Mouse (Mus musculus) embryonic stem cell, embryonic (primary cell): ENCODE data around the gene Gm21976.

Experiments
- CTCF ChIA-PET, 4 experiments: fragments of 300-600 bp in 2 of 4; fragments of 350-600 bp in 2 of 4; sonication (Branson Sonifier 250); formaldehyde crosslinking; loops; one replicate each; lab custom pipeline; 2022; ENCODE audit warnings: inconsistent platforms in 2 of 4; lab: Charles Lee
- POLR2A ChIA-PET, 4 experiments: fragments of 300-600 bp in 2 of 4; fragments of 350-600 bp in 2 of 4; sonication (Branson Sonifier 250); formaldehyde crosslinking; loops; one replicate each; lab custom pipeline; 2022; ENCODE audit warnings: antibody characterized with exemption in 4 of 4, inconsistent platforms in 1 of 4; lab: Charles Lee

Gene Gm21976

GRCm38 (mm10) chr13:98316140-98316479, 36.4 kb downstream of the Gm21976 start:
- POLR2A ChIA-PET: interaction anchor here (0.7 to 4.7 kb wide), 23 partner anchors 8 to 330 kb away, joined by 3 to 77 read pairs (median 5); partner anchors contain the start of gene Foxd1 (in 1 of the 4)
- CTCF ChIA-PET: interaction anchor here in 3 of 4 experiments (1.0 to 1.8 kb wide), 4 partner anchors 17 to 35 kb away, joined by 3 to 8 read pairs (median 4); no protein-coding TSS in a partner anchor

GRCm38 (mm10) chr13:98316480-98317245, 37.0 kb downstream of the Gm21976 start, which contains the start of gene Btf3:
TSS of gene Btf3 (minus strand) at chr13:98317006.
- POLR2A ChIA-PET: interaction anchor here (0.7 to 4.7 kb wide), 25 partner anchors 8 to 298 kb away, joined by 3 to 77 read pairs (median 4); partner anchors contain the start of gene Foxd1 (in 1 of the 4)
- CTCF ChIA-PET: interaction anchor here in 3 of 4 experiments (0.8 to 1.8 kb wide), 6 partner anchors 11 to 35 kb away, joined by 3 to 8 read pairs (median 4); no protein-coding TSS in a partner anchor

- POLR2A ChIA-PET: interaction anchor here (0.6 to 4.7 kb wide), 26 partner anchors 9 to 144 kb away, joined by 3 to 77 read pairs (median 4); partner anchors contain the start of gene Foxd1 (in 1 of the 4)
Observed at GRCm38 (mm10) chr13:98317246-98317677, 37.6 kb downstream of the Gm21976 start.

GRCm38 (mm10) chr13:98317911-98318310, 38.2 kb downstream of the Gm21976 start:
- ChIA-PET POLR2A (interaction anchor here in 3 of 4 experiments (0.6 to 4.7 kb wide), 8 partner anchors 11 to 138 kb away, joined by 3 to 77 read pairs (median 14); no protein-coding TSS in a partner anchor), CTCF (interaction anchor here in 2 of 4 experiments (0.5 to 0.7 kb wide), 2 partner anchors 14 to 20 kb away, joined by 3 to 5 read pairs; no protein-coding TSS in a partner anchor)

More at GRCm38 (mm10) chr13:98317246-98317677, 37.6 kb downstream of the Gm21976 start:
- CTCF ChIA-PET: interaction anchor here (0.5 to 1.8 kb wide), 6 partner anchors 11 to 34 kb away, joined by 3 to 8 read pairs (median 4); no protein-coding TSS in a partner anchor

GRCm38 (mm10) chr13:98325034-98325433, 45.3 kb downstream of the Gm21976 start:
- ChIA-PET POLR2A (interaction anchor here in 1 of 4 experiments (0.6 kb wide), 1 partner anchor 214 kb away, joined by 3 read pairs; no protein-coding TSS in a partner anchor), CTCF (no interaction called here)

GRCm38 (mm10) chr13:98332106-98332505, 52.4 kb downstream of the Gm21976 start:
- ChIA-PET CTCF (interaction anchor here in 2 of 4 experiments (0.6 to 1.0 kb wide), 3 partner anchors 14 to 173 kb away, joined by 3 to 4 read pairs (median 3); no protein-coding TSS in a partner anchor), POLR2A (interaction anchor here in 1 of 4 experiments (1.0 kb wide), 1 partner anchor 24 kb away, joined by 3 read pairs; no protein-coding TSS in a partner anchor)

- ChIA-PET CTCF (no interaction called here), POLR2A (interaction anchor here in 2 of 4 experiments (0.6 to 1.3 kb wide), 3 partner anchors 15 to 20 kb away, joined by 3 to 11 read pairs (median 3); partner anchors contain the start of gene Btf3 (in 1 of the 2))
Observed at GRCm38 (mm10) chr13:98336205-98336604, 56.5 kb downstream of the Gm21976 start.

GRCm38 (mm10) chr13:98340506-98340905, 60.8 kb downstream of the Gm21976 start:
- CTCF ChIA-PET: interaction anchor here in 2 of 4 experiments (1.1 to 1.8 kb wide), 2 partner anchors 11 kb away, joined by 3 to 5 read pairs; no protein-coding TSS in a partner anchor

GRCm38 (mm10) chr13:98349491-98349890, 69.8 kb downstream of the Gm21976 start:
- POLR2A ChIA-PET: interaction anchor here in 1 of 4 experiments (0.6 kb wide), 2 partner anchors 227 to 384 kb away, joined by 3 to 7 read pairs; no protein-coding TSS in a partner anchor
- CTCF ChIA-PET: interaction anchor here in 2 of 4 experiments (0.6 to 0.7 kb wide), 2 partner anchors 13 to 258 kb away, joined by 3 to 8 read pairs; no protein-coding TSS in a partner anchor

More at GRCm38 (mm10) chr13:98340506-98340905, 60.8 kb downstream of the Gm21976 start:
- POLR2A ChIA-PET: interaction anchor here in 1 of 4 experiments (1.0 kb wide), 1 partner anchor 10 kb away, joined by 3 read pairs; no protein-coding TSS in a partner anchor

GRCm38 (mm10) chr13:98351527-98351926, 71.8 kb downstream of the Gm21976 start:
- CTCF ChIA-PET: interaction anchor here (0.5 to 1.9 kb wide), 35 partner anchors 9 to 441 kb away, joined by 3 to 17 read pairs (median 4); partner anchors contain the start of gene Btf3 (in 1 of the 4)

GRCm38 (mm10) chr13:98352381-98352975, 72.8 kb downstream of the Gm21976 start:
- ChIA-PET CTCF (interaction anchor here in 3 of 4 experiments (0.6 to 1.9 kb wide), 11 partner anchors 26 to 442 kb away, joined by 3 to 14 read pairs (median 4); no protein-coding TSS in a partner anchor), POLR2A (interaction anchor here in 1 of 4 experiments (0.9 to 1.4 kb wide), 4 partner anchors 14 to 42 kb away, joined by 3 read pairs; no protein-coding TSS in a partner anchor)

More at GRCm38 (mm10) chr13:98351527-98351926, 71.8 kb downstream of the Gm21976 start:
- POLR2A ChIA-PET: interaction anchor here in 3 of 4 experiments (0.6 to 1.7 kb wide), 9 partner anchors 9 to 245 kb away, joined by 3 to 11 read pairs (median 3); partner anchors contain the start of gene Btf3 (in 1 of the 3)

GRCm38 (mm10) chr13:98353709-98354089, 74.0 kb downstream of the Gm21976 start:
- CTCF ChIA-PET: interaction anchor here in 2 of 4 experiments (0.6 kb wide), 4 partner anchors 66 to 314 kb away, joined by 3 to 6 read pairs (median 3); no protein-coding TSS in a partner anchor

GRCm38 (mm10) chr13:98354090-98354801, 74.6 kb downstream of the Gm21976 start, which contains the start of gene Foxd1:
TSS of gene Foxd1 (plus strand) at chr13:98354242.
- ChIA-PET POLR2A (interaction anchor here (0.5 to 1.5 kb wide), 23 partner anchors 11 to 1346 kb away, joined by 3 to 6 read pairs (median 3); partner anchors contain the start of genes Ankra2 (in 1 of the 4), Btf3 (in 1 of the 4) and Utp15 (in 1 of the 4)), CTCF (interaction anchor here in 2 of 4 experiments (0.6 kb wide), 4 partner anchors 66 to 314 kb away, joined by 3 to 6 read pairs (median 3); no protein-coding TSS in a partner anchor)

More at GRCm38 (mm10) chr13:98353709-98354089, 74.0 kb downstream of the Gm21976 start:
- POLR2A ChIA-PET: interaction anchor here (0.5 to 1.5 kb wide), 23 partner anchors 12 to 1345 kb away, joined by 3 to 6 read pairs (median 3); partner anchors contain the start of genes Ankra2 (in 1 of the 4), Btf3 (in 1 of the 4) and Utp15 (in 1 of the 4)

- POLR2A ChIA-PET: interaction anchor here in 2 of 4 experiments (0.6 to 1.6 kb wide), 3 partner anchors 49 to 862 kb away, joined by 3 to 5 read pairs (median 5); no protein-coding TSS in a partner anchor
- CTCF ChIA-PET: no interaction called here
Observed at GRCm38 (mm10) chr13:98354871-98355558, 75.3 kb downstream of the Gm21976 start.

- CTCF ChIA-PET: no interaction called here
- POLR2A ChIA-PET: interaction anchor here in 1 of 4 experiments (1.6 kb wide), 1 partner anchor 57 kb away, joined by 5 read pairs; no protein-coding TSS in a partner anchor
Observed at GRCm38 (mm10) chr13:98355559-98356111, 75.9 kb downstream of the Gm21976 start.
